Mouse (Mus musculus) intestine, postnatal 0 days (tissue): Measurements from ENCODE around the gene Dusp6. TPM values are rescaled to one million over a fixed set of nuclear protein-coding genes. Genes with fewer than 3 reads are reported as not detected.

ENCODE experiments used
- ATAC-seq: fragments of 200-750 bp; cut with Nextera tagmentation; 2 replicates; pipeline ENCODE4 v1.8.0; 2017; ENCODE audit warnings: mild to moderate bottlenecking, moderate TSS enrichment, moderate library complexity
- H3K27ac ChIP-seq: fragments of 300-500 bp; sonication (generic); 2 replicates; pipeline ENCODE4 v1.5.1; 2014; ENCODE audit warnings: mild to moderate bottlenecking, low read depth, low read length, moderate library complexity
- H3K27me3 ChIP-seq: fragments of 300-500 bp; sonication (generic); replicated peaks from 2 replicates; pipeline ENCODE4 v1.6.1; 2014; ENCODE audit warnings: low read length, mixed read lengths; ENCODE audit not compliant: control insufficient read depth, insufficient read depth
- H3K36me3 ChIP-seq: fragments of 300-500 bp; sonication (generic); 2 replicates; pipeline ENCODE4 v1.6.1; 2014; ENCODE audit warnings: mild to moderate bottlenecking, moderate library complexity; ENCODE audit not compliant: control insufficient read depth, insufficient read depth
- H3K4me1 ChIP-seq: fragments of 300-500 bp; sonication (generic); replicated peaks from 2 replicates; pipeline ENCODE4 v1.6.1; 2014; ENCODE audit warnings: antibody characterized with exemption, low read length, mixed read lengths; ENCODE audit not compliant: control insufficient read depth, insufficient read depth
- H3K4me2 ChIP-seq: fragments of 300-500 bp; sonication (generic); replicated peaks from 2 replicates; pipeline ENCODE4 v1.6.1; 2014; ENCODE audit warnings: low read depth, mild to moderate bottlenecking, moderate library complexity
- H3K4me3 ChIP-seq: fragments of 300-500 bp; sonication (generic); 2 replicates; pipeline ENCODE4 v1.5.1; 2014; ENCODE audit warnings: low read depth, low read length
- H3K9ac ChIP-seq: fragments of 300-500 bp; sonication (generic); 2 replicates; pipeline ENCODE4 v1.6.1; 2014; ENCODE audit warnings: mild to moderate bottlenecking, low read depth, low read length
- H3K9me3 ChIP-seq: fragments of 300-500 bp; sonication (generic); 2 replicates; pipeline ENCODE4 v1.6.1; 2016; ENCODE audit warnings: mixed run types; ENCODE audit not compliant: control insufficient read depth
- CTCF ChIP-seq: sonication (generic); IDR thresholded peaks from 2 replicates; pipeline ENCODE4 v1.5.1; 2016; ENCODE audit warnings: low read depth, mild to moderate bottlenecking, control low read depth, antibody characterized with exemption, moderate library complexity
- WGBS: fragments of 180-500 bp; shearing (Covaris S2); extraction: QIAGEN DNeasy Blood & Tissue Kit; methylation state at CpG from one replicate; pipeline ENCODE4 v1.1.7; 2014; 5-methylcytosine and 5-hydroxymethylcytosine counted together
- polyA plus RNA-seq: library from polyadenylated mRNA; unstranded; fragments of >200 nt; fragmentation: Nextera tagmentation; extraction: Ambion mirVana; gene quantifications from 2 replicates; pipeline ENCODE4 v1.2.1, GENCODE M21; 2015

Gene Dusp6
- polyA plus RNA-seq, 1 experiment from 2014 or later, result 27.9 TPM

DNA sequence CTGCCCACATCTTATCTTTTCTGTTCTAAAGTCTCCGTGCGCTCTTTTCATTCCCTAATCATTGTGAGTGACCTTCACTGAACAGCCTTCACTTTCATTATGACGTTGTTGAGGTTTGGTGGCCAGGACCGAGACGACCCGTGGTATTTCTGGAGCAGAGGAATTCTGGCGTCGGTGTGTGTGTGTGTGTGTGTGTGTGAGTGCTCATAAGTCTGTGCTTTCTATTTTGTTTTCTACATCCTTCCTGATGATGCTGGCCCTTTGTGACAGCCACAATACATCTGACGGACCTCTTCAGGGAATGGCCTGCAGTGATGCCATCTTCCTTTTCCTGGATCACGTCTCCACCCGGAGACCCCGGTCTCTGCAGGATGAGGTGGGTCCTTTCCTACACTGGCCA is 11.6 kb downstream of the Dusp6 start:
- WGBS, result 77% methylated on average over 12 of the region's 12 CpGs
- Histone ChIP-seq H3K36me3 (no peaks in the 10 kb centered on the region), H3K9ac (no peak overlapping the region), H3K4me2 (no peak overlapping the region), H3K27me3 (no peaks in the 10 kb centered on the region), H3K4me1 (no peaks in the 10 kb centered on the region; the same call in 1 of the 2 replicates), H3K4me3 (no peak overlapping the region), H3K27ac (no peak overlapping the region), H3K9me3 (no peaks in the 10 kb centered on the region)
- ATAC-seq, result no peak
- no peak for TF ChIP-seq CTCF

DNA sequence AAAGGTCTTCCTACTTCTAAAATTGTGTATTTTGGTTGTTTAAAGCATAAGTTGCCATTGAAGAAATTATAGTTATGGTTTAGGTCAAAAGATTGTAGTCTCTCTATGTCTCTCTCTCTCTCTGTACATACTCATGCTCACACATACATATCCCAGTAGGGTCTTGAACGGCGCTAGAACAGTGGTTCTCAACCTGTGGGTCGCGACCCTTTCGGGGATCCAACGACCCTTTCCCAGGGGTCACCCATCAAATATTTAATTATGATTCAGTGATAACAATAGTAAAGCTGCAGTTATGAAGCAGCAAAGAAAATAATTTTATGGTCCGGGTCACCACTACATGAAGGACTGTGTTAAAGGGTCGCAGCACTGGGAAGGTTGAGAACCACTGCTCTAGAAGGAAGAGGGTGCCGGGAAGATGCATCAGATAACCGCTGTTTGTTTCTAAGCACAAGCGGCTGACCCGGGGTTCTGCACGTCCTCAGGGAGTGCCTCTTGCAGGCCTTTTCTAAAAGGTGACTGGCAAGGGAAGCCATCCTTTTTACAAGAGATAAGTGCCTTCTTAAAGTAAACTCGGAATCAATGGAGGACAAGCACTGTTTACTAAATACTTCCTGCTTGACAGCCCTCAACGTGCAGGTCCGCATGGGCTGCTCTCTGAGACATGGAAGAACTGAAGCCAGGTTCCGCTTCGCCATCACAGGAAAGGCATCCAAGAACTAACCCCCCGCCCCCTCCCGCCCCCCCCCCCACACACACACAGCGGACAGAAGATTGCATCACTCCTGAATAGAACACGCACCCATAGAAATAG is 16.2 kb downstream of the Dusp6 start:
- 51% methylated on average over 22 of the region's 22 CpGs for WGBS
- Histone ChIP-seq H3K4me2 (no peak overlapping the region), H3K27me3 (no peaks in the 10 kb centered on the region), H3K27ac (no peak overlapping the region), H3K36me3 (no peaks in the 10 kb centered on the region), H3K4me1 (no peaks in the 10 kb centered on the region), H3K9ac (no peak overlapping the region), H3K9me3 (no peaks in the 10 kb centered on the region), H3K4me3 (no peak overlapping the region)
- TF ChIP-seq CTCF, result no peak
- no peak for ATAC-seq

GRCm38 (mm10) chr10:99283981-99284385 is 21.0 kb downstream of the Dusp6 start:
- TF ChIP-seq CTCF, result no peak
- WGBS, result 89% methylated on average over 10 of the region's 10 CpGs
- Histone ChIP-seq H3K27ac (no peak overlapping the region), H3K4me2 (no peak overlapping the region), H3K4me1 (no peaks in the 10 kb centered on the region), H3K4me3 (no peak overlapping the region), H3K27me3 (no peaks in the 10 kb centered on the region), H3K36me3 (no peaks in the 10 kb centered on the region), H3K9ac (no peak overlapping the region), H3K9me3 (no peaks in the 10 kb centered on the region)
- ATAC-seq, result no peak

GRCm38 (mm10) chr10:99284918-99285317 is 21.9 kb downstream of the Dusp6 start:
- H3K27ac ChIP-seq, result no peak overlapping the region
- no peak overlapping the region for H3K9ac ChIP-seq
- TF ChIP-seq CTCF, result no peak
- WGBS, result 75% methylated on average over 9 of the region's 9 CpGs
- H3K4me3 ChIP-seq, result no peak overlapping the region
- H3K36me3 ChIP-seq, result no peaks in the 10 kb centered on the region
- H3K4me1 ChIP-seq, result no peaks in the 10 kb centered on the region
- H3K9me3 ChIP-seq, result no peaks in the 10 kb centered on the region
- H3K4me2 ChIP-seq, result no peak overlapping the region
- no peaks in the 10 kb centered on the region for H3K27me3 ChIP-seq
- no peak for ATAC-seq

- H3K9ac ChIP-seq, result no peak overlapping the region
- no peaks in the 10 kb centered on the region for H3K27me3 ChIP-seq
- no peaks in the 10 kb centered on the region for H3K9me3 ChIP-seq
- no peak overlapping the region for H3K4me2 ChIP-seq
- H3K4me1 ChIP-seq, result no peaks in the 10 kb centered on the region
- no peak for ATAC-seq
- no peak overlapping the region for H3K4me3 ChIP-seq
- H3K27ac ChIP-seq, result no peak overlapping the region
- WGBS, result 59% methylated on average over 8 of the region's 8 CpGs
- TF ChIP-seq CTCF, result no peak
- no peaks in the 10 kb centered on the region for H3K36me3 ChIP-seq
Measured at GRCm38 (mm10) chr10:99285759-99286158, 22.7 kb downstream of the Dusp6 start.

DNA sequence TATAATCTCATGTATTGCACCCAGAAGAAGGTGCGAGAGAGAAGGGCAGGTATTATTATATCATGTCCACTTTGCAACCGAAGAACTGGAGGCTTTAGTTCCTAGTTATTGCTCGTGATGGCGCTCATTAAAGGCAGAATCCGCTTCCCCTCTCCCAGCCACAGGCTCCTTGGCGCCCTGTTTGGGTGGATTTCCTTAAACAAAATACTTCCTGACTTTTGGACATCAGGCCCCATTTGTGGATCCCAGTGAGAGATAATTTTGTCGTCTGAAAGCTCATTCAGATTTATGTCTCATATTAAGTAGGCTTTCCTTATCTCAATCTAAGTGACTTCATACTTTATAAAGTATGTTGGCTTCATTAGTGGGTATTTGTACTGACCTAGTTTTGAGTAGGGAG is 23.2 kb downstream of the Dusp6 start:
- Histone ChIP-seq H3K4me3 (no peak overlapping the region), H3K27ac (no peak overlapping the region), H3K4me1 (no peaks in the 10 kb centered on the region), H3K4me2 (no peak overlapping the region), H3K27me3 (no peaks in the 10 kb centered on the region), H3K9ac (no peak overlapping the region), H3K36me3 (no peaks in the 10 kb centered on the region), H3K9me3 (no peaks in the 10 kb centered on the region)
- TF ChIP-seq CTCF, result no peak
- ATAC-seq, result no peak
- 74% methylated on average over 7 of the region's 7 CpGs for WGBS
